Comparison of ENCODE assay signal across 22 mouse cellular contexts in genomic region chr16:55532686-55533085, GRCm38 (mm10).
A peak's percentile ranks its signal among the peaks of the same experiment; 100 is the strongest.
DNase-seq lines count a peak whose midpoint lies in the region; ATAC-seq and TF ChIP-seq lines count a peak whose summit lies in the region.
"Had no signal": no experiment of that assay in that cellular context is flagged by ENCODE, and none has a peak within 500 bp of the region (broad histone marks: within the 10 kb centered on the region; RNA-seq: fewer than 3 reads in every experiment).

No protein-coding gene starts in this region.

- WGBS in intestine, postnatal 0 days: 43% methylated on average over 3 of the region's 3 CpGs
- WGBS in stomach, embryonic 14.5 days: 66% methylated on average over 3 of the region's 3 CpGs

- H3K27ac ChIP-seq in intestine, postnatal 0 days (ENCODE audit: low read depth, low read length): peak overlapping the region; percentile 31; the same call in 1 of the 2 replicates
- H3K27ac ChIP-seq in stomach, embryonic 14.5 days (ENCODE audit: low read length): no peak overlapping the region
- H3K27ac ChIP-seq: forebrain, embryonic 13.5 days; heart, adult 2 months; hindbrain, embryonic 15.5 days; limb, embryonic 12.5 days; liver, embryonic 14.5 days; midbrain, embryonic 15.5 days had no signal

- no peaks in the 10 kb centered on the region for H3K27me3 ChIP-seq in intestine, postnatal 0 days (replicated peaks; ENCODE audit: control insufficient read depth, insufficient read depth, low read length)
- H3K27me3 ChIP-seq in stomach, embryonic 14.5 days (ENCODE audit: control insufficient read depth, insufficient read depth, low read length): no peaks in the 10 kb centered on the region
- H3K27me3 ChIP-seq: forebrain, embryonic 13.5 days; hindbrain, embryonic 15.5 days; limb, embryonic 12.5 days; midbrain, embryonic 15.5 days had no signal

- H3K36me3 ChIP-seq in intestine, postnatal 0 days (ENCODE audit: control insufficient read depth, insufficient read depth): no peaks in the 10 kb centered on the region
- H3K36me3 ChIP-seq in stomach, embryonic 14.5 days (ENCODE audit: control insufficient read depth, insufficient read depth, low read length): no peaks in the 10 kb centered on the region
- H3K36me3 ChIP-seq: G1E; hindbrain, embryonic 15.5 days; limb, embryonic 12.5 days; midbrain, embryonic 15.5 days had no signal

- H3K4me3 ChIP-seq in intestine, postnatal 0 days (ENCODE audit: low read depth, low read length): no peak overlapping the region
- no peak overlapping the region for H3K4me3 ChIP-seq in stomach, embryonic 14.5 days (ENCODE audit: low read depth, low read length)
- H3K4me3 ChIP-seq: erythroblast, embryonic 14.5 days; forebrain, embryonic 13.5 days; heart, adult 2 months; hindbrain, embryonic 15.5 days; limb, embryonic 12.5 days; midbrain, embryonic 15.5 days; myocyte had no signal

- no peak overlapping the region for H3K9ac ChIP-seq in intestine, postnatal 0 days (ENCODE audit: low read depth, low read length)
- no peak overlapping the region for H3K9ac ChIP-seq in stomach, embryonic 14.5 days (replicated peaks; ENCODE audit: low read depth, low read length)
- H3K9ac ChIP-seq: forebrain, embryonic 13.5 days; hindbrain, embryonic 15.5 days; limb, embryonic 12.5 days; liver, embryonic 14.5 days; midbrain, embryonic 15.5 days had no signal

- H3K4me2 ChIP-seq in intestine, postnatal 0 days (replicated peaks; ENCODE audit: low read depth): no peak overlapping the region
- no peak overlapping the region for H3K4me2 ChIP-seq in stomach, embryonic 14.5 days (replicated peaks; ENCODE audit: low read depth, low read length)
- H3K4me2 ChIP-seq: forebrain, embryonic 13.5 days; hindbrain, embryonic 15.5 days; limb, embryonic 12.5 days; midbrain, embryonic 15.5 days had no signal

- peak; percentile 27 for DNase-seq in kidney, adult 18-20 months
- no peak for DNase-seq in kidney, postnatal 4 days
- DNase-seq in Muller cell, postnatal 12 days (ENCODE audit: inconsistent ontology term): peak; percentile 67
- no peak for DNase-seq in heart, postnatal 36 days
- no peak for DNase-seq in left cerebral cortex, postnatal 36 days (ENCODE audit: low spot score in 2 of 2)
- DNase-seq in gastrocnemius, postnatal 4 days (ENCODE audit: low spot score in 2 of 2): no peak
- DNase-seq: cerebellum, adult 2 months; gastrocnemius, postnatal 14 days; heart, adult 2 months; heart, postnatal 4 days; spleen, adult 18-20 months; thymus, postnatal 14 days had no signal

- peak; percentile 51 for TF ChIP-seq CTCF in intestine, postnatal 0 days (IDR thresholded peaks at IDR 0.05; ENCODE audit: low read depth)

- no peaks in the 10 kb centered on the region for H3K9me3 ChIP-seq in intestine, postnatal 0 days (ENCODE audit: control insufficient read depth)
- no peaks in the 10 kb centered on the region for H3K9me3 ChIP-seq in stomach, embryonic 14.5 days (ENCODE audit: control insufficient read depth, low read depth, low read length)
- H3K9me3 ChIP-seq: forebrain, embryonic 13.5 days; G1E; hindbrain, embryonic 15.5 days; limb, embryonic 12.5 days; midbrain, embryonic 15.5 days had no signal

- intact Hi-C loops in heart, postnatal 36 days (cut with DNase I): no loop called here
- intact Hi-C loops in left cerebral cortex, postnatal 36 days (cut with DNase I): no loop called here

- peak; percentile 92 for ATAC-seq in intestine, postnatal 0 days
- ATAC-seq in stomach, embryonic 14.5 days (ENCODE audit: insufficient number of reproducible peaks, insufficient read depth, low FRiP score, low read depth): peak; percentile 28; the same call in 1 of the 2 replicates
- ATAC-seq: forebrain, embryonic 13.5 days; midbrain, embryonic 15.5 days had no signal

- H3K4me1 ChIP-seq in intestine, postnatal 0 days (replicated peaks; ENCODE audit: control insufficient read depth, insufficient read depth, low read length): 0 out of 2 replicates have a peak, but pooled peaks cover 2% of the 10 kb centered on the region
- H3K4me1 ChIP-seq in stomach, embryonic 14.5 days (ENCODE audit: control insufficient read depth, insufficient read depth, low read length): no peaks in the 10 kb centered on the region
- H3K4me1 ChIP-seq: forebrain, embryonic 13.5 days; hindbrain, embryonic 15.5 days; limb, embryonic 12.5 days; midbrain, embryonic 15.5 days had no signal

Comparison
In these comparisons a context has a peak if more than half of its experiments do, and no peak if none do; other contexts are left out.
1. DNase-seq: peak in kidney, adult 18-20 months (single experiment) and Muller cell, postnatal 12 days (single experiment); none in kidney, postnatal 4 days (0 of 2), heart, postnatal 36 days (0 of 2), left cerebral cortex, postnatal 36 days (0 of 2) and gastrocnemius, postnatal 4 days (0 of 2).